Mouse (Mus musculus): ENCODE measurements around the gene Vmn2r124. TPM values are rescaled to one million over a fixed set of nuclear protein-coding genes. Genes with fewer than 3 reads are reported as not detected.
"Not testable (repeated sequence)": the region's sequence is repeated elsewhere in the genome, so short reads cannot be mapped to it uniquely, and the experiment has no call there.

Gene Vmn2r124
- not detected for total RNA-seq (2022)

- no peak for DNase-seq (ENCODE audit: low spot score in 2 of 2)
Observed at GRCm38 (mm10) chr17:18049124-18049523, at the start of gene Vmn2r124. TSS of gene Vmn2r124 (plus strand) at chr17:18049424.

- no peak for DNase-seq (ENCODE audit: low spot score in 2 of 2)
Observed at GRCm38 (mm10) chr17:18004752-18005151, 44.5 kb upstream of the Vmn2r124 start.

DNA sequence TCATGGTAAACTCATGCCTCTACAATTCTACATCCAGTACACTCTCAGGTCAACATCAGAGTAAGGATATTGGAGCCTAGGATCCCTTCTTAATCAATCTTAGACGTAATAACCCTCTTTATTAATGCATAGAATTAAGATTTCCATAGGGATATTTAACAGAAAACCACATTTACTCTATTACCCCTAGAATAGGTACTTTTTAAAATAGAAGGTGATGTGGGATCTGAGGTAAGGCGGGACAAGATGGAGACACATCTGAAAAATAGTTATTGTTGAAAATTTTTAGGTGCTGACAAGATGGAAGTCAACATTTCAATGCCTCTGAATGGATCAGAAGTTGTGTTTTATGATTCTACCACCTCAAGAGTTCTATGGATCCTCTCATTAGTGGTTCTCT, 27.8 kb upstream of the Vmn2r124 start, which contains the start of gene Fpr-rs4:
TSS of gene Fpr-rs4 (plus strand) at position 301 of the 400 bp plus-strand sequence.
- no peak for DNase-seq (ENCODE audit: low spot score in 2 of 2)

GRCm38 (mm10) chr17:18084716-18085115, 35.5 kb downstream of the Vmn2r124 start, which contains the start of gene Vmn2r91:
TSS of gene Vmn2r91 (plus strand) at chr17:18085016.
- not testable (repeated sequence) for DNase-seq (ENCODE audit: low spot score in 2 of 2)

DNA sequence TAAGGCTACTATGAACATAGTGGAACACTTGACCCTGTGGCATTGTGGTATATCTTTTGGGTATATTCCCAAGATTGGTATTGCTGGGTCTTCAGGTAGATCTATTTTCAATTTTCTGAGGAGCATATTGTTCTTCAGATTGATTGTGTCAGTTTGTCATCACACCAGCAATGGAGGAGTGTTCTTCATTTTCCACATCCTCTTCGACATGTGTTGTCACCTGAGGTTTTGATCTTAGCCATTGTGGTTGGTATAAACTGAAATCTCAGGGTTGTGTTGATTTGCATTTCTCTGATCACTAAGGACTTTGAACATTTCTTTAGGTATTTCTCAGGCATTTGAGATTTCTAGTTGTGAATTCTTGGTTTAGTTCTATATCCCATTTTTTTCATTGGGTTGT, 46.4 kb downstream of the Vmn2r124 start:
- not testable (repeated sequence) for DNase-seq (ENCODE audit: low spot score in 2 of 2)

DNA sequence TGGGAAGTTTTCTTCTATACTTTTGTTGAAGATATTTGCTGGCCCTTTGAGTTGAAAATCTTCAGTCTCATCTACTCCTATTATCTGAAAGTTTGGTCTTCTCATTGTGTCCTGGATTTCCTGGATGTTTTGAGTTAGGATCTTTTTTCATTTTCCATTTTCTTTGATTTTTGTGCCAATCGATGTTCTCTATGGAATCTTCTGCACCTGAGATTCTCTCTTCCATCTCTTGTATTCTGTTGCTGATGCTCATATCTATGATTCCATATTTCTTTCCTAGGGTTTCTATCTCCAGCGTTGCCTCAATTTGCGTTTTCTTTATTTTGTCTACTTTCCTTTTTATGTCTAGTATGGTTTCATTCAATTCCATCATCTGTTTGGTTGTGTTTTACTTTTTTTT, 53.0 kb downstream of the Vmn2r124 start:
- DNase-seq (ENCODE audit: low spot score in 2 of 2): not testable (repeated sequence)

Other genes starting within 250 kb of the Vmn2r124 start
- gene Spaca6, start 222.3 kb upstream of the Vmn2r124 start, total RNA-seq (2022): 1 to 10 TPM; 4.5 to 5.4 (median 4.5) TPM
- under 1 TPM in 3 of 4 experiments, not detected in 1; 0.12 to 0.18 (median 0.13) TPM for gene Has1, start 194.2 kb upstream of the Vmn2r124 start, total RNA-seq (2022)
- gene Fpr1, start 165.5 kb upstream of the Vmn2r124 start, total RNA-seq (2022): not detected
- gene Fpr2, start 161.6 kb upstream of the Vmn2r124 start, total RNA-seq (2022): not detected
- not detected for gene Fpr3, start 161.6 kb upstream of the Vmn2r124 start, total RNA-seq (2022)
- gene Fpr-rs4, start 27.7 kb upstream of the Vmn2r124 start, total RNA-seq (2022): not detected
- gene Vmn2r91, start 35.6 kb downstream of the Vmn2r124 start, total RNA-seq (2022): not detected
- gene Vmn2r92, start 102.5 kb downstream of the Vmn2r124 start, total RNA-seq (2022): not detected
- not detected for gene Vmn2r94, start 228.3 kb downstream of the Vmn2r124 start, total RNA-seq (2022)
- gene Vmn2r93, start 248.7 kb downstream of the Vmn2r124 start, total RNA-seq (2022): not detected